Mouse (Mus musculus) heart, embryonic 14.5 days (tissue): ENCODE data around the gene Tbc1d5. TPM values are rescaled to one million over a fixed set of nuclear protein-coding genes. Genes with fewer than 3 reads are reported as not detected.

ENCODE experiments used
- ATAC-seq: fragments of 200-750 bp; cut with Nextera tagmentation; 2 replicates; pipeline ENCODE4 v1.8.0; 2017; ENCODE audit warnings: low read depth, moderate TSS enrichment; ENCODE audit not compliant: insufficient number of reproducible peaks, insufficient read depth, low FRiP score
- H3K27ac ChIP-seq, 2 experiments: fragments of 200-500 bp in 1 of 2; fragments of 300-500 bp in 1 of 2; sonication (generic) in 1 of 2; replicated peaks in 1 of 2; 2 replicates each; pipeline ENCODE4 v1.5.1; 2012 to 2014; ENCODE audit warnings: low read depth in 2 of 2, low read length in 2 of 2, control low read depth in 1 of 2, mild to moderate bottlenecking in 1 of 2, mixed read lengths in 1 of 2; ENCODE audit not compliant: control insufficient read depth in 1 of 2, insufficient read depth in 1 of 2
- H3K27me3 ChIP-seq: fragments of 300-500 bp; sonication (generic); 2 replicates; pipeline ENCODE4 v1.6.1; 2014; ENCODE audit warnings: mild to moderate bottlenecking, low read length, control low read depth; ENCODE audit not compliant: control insufficient read depth, insufficient read depth
- H3K36me3 ChIP-seq: fragments of 300-500 bp; sonication (generic); 2 replicates; pipeline ENCODE4 v1.6.1; 2014; ENCODE audit warnings: mild to moderate bottlenecking, control low read depth, low read length, mixed read lengths; ENCODE audit not compliant: control insufficient read depth, insufficient read depth
- H3K4me1 ChIP-seq, 2 experiments: fragments of 200-500 bp in 1 of 2; fragments of 300-500 bp in 1 of 2; sonication (generic) in 1 of 2; 2 replicates each; pipeline ENCODE4 v1.6.1; 2012 to 2014; ENCODE audit warnings: low read length in 2 of 2, control low read depth in 1 of 2, mixed read lengths in 1 of 2; ENCODE audit not compliant: control insufficient read depth in 2 of 2, insufficient read depth in 2 of 2
- H3K4me2 ChIP-seq: fragments of 300-500 bp; sonication (generic); 2 replicates; pipeline ENCODE4 v1.6.1; 2014; ENCODE audit warnings: mild to moderate bottlenecking, low read length
- H3K4me3 ChIP-seq, 2 experiments: fragments of 200-500 bp in 1 of 2; fragments of 300-500 bp in 1 of 2; sonication (generic) in 1 of 2; 2 replicates each; pipeline ENCODE4 v1.5.1; 2012 to 2014; ENCODE audit warnings: low read length in 2 of 2, mild to moderate bottlenecking in 2 of 2, control low read depth in 1 of 2, low read depth in 1 of 2, moderate library complexity in 1 of 2; ENCODE audit not compliant: control insufficient read depth in 1 of 2, insufficient read depth in 1 of 2
- H3K9ac ChIP-seq: fragments of 300-500 bp; sonication (generic); 2 replicates; pipeline ENCODE4 v1.6.1; 2014; ENCODE audit warnings: mild to moderate bottlenecking, low read length
- H3K9me3 ChIP-seq: fragments of 300-500 bp; sonication (generic); 2 replicates; pipeline ENCODE4 v1.6.1; 2016; ENCODE audit warnings: low read length, control low read depth; ENCODE audit not compliant: control insufficient read depth
- WGBS: fragments of 180-500 bp; shearing (Covaris S2); extraction: QIAGEN DNeasy Blood & Tissue Kit; methylation state at CpG from one replicate; pipeline ENCODE4 v1.1.7; 2014; 5-methylcytosine and 5-hydroxymethylcytosine counted together
- polyA plus RNA-seq: library from polyadenylated mRNA; unstranded; fragments of >200 nt; fragmentation: Nextera tagmentation; extraction: Ambion mirVana; gene quantifications from 2 replicates; pipeline ENCODE4 v1.2.1, GENCODE M21; 2014

Tbc1d5 gene
- polyA plus RNA-seq, 1 experiment from 2014 or later = 9.6 TPM

DNA sequence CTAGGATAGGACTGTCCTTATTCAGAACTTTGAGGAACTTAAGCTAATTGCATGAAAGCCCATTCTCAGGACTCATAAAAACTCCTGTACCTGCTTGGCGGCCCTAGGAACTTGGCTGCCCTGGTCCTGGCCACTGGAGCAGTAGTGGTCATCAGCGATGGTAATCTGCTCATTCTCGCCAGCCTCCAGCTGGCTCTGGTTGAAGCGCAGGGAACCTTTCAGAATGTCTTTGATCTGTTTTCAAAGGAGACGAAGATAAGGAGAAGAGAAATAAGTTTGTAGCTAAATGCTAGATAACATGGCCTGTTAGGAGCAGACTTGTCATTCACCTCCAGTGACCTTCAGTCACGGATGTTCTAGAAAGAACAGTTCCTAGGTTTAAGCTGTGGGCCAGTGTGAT lies 437.8 kb downstream of the Tbc1d5 start:
- H3K27ac ChIP-seq = no peak overlapping the region
- ATAC-seq = no peak
- peaks cover 10 to 14% of the 10 kb centered on the region in 2 experiments for H3K4me1 ChIP-seq
- no peak overlapping the region for H3K9ac ChIP-seq
- no peaks in the 10 kb centered on the region for H3K36me3 ChIP-seq
- no peaks in the 10 kb centered on the region for H3K9me3 ChIP-seq
- H3K4me3 ChIP-seq = no peak overlapping the region
- H3K27me3 ChIP-seq = no peaks in the 10 kb centered on the region
- H3K4me2 ChIP-seq = no peak overlapping the region
- WGBS = 55% methylated on average over 6 of the region's 6 CpGs

DNA sequence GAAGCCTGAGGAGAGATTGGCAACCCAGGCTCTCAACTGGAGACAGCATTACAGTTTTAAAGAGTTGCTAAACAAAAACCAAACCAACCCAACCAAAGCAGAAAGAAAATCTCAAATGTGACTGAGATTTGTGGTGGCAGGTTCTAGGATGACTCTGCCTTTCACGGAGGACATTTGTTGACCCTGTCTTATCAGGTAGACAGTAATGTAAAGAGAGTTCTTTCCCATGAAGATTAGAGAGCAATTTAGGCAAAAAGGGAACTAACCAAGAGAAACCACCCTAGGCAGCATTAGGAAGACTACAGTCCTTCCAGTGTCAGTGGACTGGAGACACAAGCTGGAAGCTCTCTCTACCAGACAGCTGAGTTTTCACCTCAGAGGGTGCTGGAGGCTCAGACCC lies 438.3 kb downstream of the Tbc1d5 start:
- H3K27me3 ChIP-seq = no peaks in the 10 kb centered on the region
- peaks cover 16 to 20% of the 10 kb centered on the region in 2 experiments for H3K4me1 ChIP-seq
- H3K9ac ChIP-seq = no peak overlapping the region
- 33% methylated on average over 1 of the region's 1 CpGs for WGBS
- H3K36me3 ChIP-seq = no peaks in the 10 kb centered on the region
- H3K4me2 ChIP-seq = no peak overlapping the region
- H3K9me3 ChIP-seq = no peaks in the 10 kb centered on the region
- ATAC-seq = no peak
- H3K4me3 ChIP-seq = no peak overlapping the region
- H3K27ac ChIP-seq = no peak overlapping the region

DNA sequence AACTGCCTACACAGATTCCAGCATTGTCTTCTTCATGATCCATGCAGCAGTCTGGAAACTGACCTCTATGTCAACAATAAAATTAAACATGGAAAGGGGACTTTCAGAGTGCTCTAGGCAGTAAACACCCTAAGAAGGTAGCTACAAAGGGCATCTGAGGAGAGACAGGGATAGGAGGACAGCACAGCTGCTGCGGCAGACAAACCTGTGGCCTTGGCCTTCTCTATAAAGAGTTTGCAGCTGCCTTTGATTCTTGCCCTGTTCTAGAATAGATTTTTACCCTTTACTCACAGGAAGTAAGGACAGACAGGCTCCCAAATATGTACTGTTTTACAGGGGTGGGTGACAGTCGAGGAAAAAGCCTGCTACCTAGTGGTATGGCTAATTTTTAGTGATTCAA lies 440.7 kb downstream of the Tbc1d5 start:
- Histone ChIP-seq H3K27me3 (no peaks in the 10 kb centered on the region), H3K4me3 (no peak overlapping the region), H3K4me2 (no peak overlapping the region), H3K4me1 (peaks cover 31 to 37% of the 10 kb centered on the region in 2 experiments), H3K9ac (no peak overlapping the region), H3K9me3 (no peaks in the 10 kb centered on the region), H3K36me3 (0 out of 2 replicates have a peak, but pooled peaks cover 3% of the 10 kb centered on the region), H3K27ac (no peak overlapping the region)
- 82% methylated on average over 2 of the region's 2 CpGs for WGBS
- no peak for ATAC-seq

DNA sequence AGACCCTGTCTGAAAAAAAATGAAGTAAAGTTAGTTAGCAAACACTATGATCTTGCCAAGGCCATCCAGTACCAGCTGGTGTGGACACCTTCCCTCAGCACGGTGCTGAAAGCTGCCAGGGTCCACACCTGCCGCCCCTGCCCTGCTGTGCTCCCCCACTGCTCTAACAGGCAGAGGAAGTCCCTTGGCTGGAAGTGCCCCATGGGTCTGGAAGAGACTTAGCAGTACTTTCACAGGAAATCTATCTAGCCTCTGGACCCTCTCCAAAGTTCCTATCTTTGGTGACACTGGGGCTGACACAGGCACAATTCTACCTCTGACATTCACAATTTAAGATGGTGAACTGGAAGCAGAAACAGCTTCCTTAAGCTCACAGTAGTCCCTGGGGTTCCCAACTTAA lies 442.1 kb downstream of the Tbc1d5 start:
- Histone ChIP-seq H3K36me3 (0 out of 2 replicates have a peak, but pooled peaks cover 3% of the 10 kb centered on the region), H3K27ac (peak overlapping the region; percentile 25 to 54; a peak in 2 of 4 replicates), H3K4me1 (peaks cover 31 to 40% of the 10 kb centered on the region in 2 experiments), H3K4me2 (no peak overlapping the region), H3K27me3 (no peaks in the 10 kb centered on the region), H3K9me3 (no peaks in the 10 kb centered on the region), H3K4me3 (no peak overlapping the region), H3K9ac (0 out of 2 replicates have a peak overlapping the region, but pooled peaks have one; percentile 3)
- 11% methylated on average over 2 of the region's 2 CpGs for WGBS
- ATAC-seq = no peak

DNA sequence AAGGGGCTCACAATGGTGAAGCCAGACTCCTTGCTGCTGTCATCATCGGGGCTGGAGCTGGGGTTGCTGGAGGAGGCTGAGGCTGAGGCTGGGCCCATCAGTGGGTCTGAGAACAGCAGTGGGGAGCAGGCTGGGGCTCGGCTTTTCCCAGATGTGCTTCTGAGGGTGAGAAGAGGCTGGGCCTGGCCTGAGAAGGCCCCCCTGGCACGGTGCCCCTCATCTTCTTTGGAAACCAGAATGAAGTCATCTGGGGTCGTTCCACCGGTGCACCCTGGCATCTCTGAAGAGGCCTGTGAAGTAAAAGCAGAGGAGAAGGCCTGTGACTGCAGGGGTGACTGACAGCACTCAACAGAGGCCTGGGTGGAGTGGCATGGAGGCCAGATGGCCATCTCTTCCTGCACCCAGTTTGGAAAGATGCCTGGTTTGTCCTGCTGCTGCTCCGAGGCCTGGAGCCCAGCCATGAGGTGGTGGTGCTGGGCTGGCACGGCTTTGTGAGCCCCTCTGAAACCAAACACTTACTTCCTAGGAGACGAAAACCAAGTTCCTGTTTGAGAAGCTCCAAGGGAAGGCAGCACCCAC lies 443.1 kb downstream of the Tbc1d5 start:
- Histone ChIP-seq H3K4me3 (no peak overlapping the region), H3K4me1 (peaks cover 31 to 40% of the 10 kb centered on the region in 2 experiments), H3K4me2 (peak overlapping the region; percentile 17; the same call in 1 of the 2 replicates), H3K36me3 (0 out of 2 replicates have a peak, but pooled peaks cover 3% of the 10 kb centered on the region), H3K27ac (peak overlapping the region; percentile 57 to 79), H3K9me3 (no peaks in the 10 kb centered on the region), H3K9ac (peak overlapping the region; percentile 22; the same call in 1 of the 2 replicates), H3K27me3 (no peaks in the 10 kb centered on the region)
- ATAC-seq = no peak
- WGBS = 44% methylated on average over 8 of the region's 8 CpGs

DNA sequence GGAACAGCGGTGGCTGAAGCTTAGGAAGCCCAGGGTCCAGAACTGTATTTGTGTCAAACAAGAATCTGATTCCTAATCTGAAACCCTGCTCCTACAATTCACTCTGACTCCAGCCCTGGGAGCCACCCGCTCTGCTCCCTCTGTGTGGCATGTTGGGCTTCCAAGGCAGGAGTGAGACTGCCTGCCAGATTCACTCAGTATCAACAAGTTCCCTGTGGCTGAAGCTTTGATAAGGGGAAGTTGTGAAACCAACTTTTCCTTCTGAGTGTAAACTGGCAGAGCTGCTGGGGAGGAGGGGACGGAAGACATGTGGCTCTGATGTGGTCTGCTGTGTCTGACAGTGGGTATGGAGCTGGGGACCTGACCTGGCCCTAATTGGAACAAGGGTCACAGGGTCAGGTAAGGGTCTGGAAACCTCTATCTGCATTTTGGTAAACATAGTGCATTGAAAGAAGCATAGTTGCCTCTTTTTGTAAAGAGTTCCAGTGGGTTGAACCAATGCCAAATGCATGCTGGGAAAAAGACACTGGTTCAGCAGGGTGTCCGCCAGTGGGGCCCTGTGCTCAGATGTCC lies 443.7 kb downstream of the Tbc1d5 start:
- peak; percentile 45; the same call in 1 of the 2 replicates for ATAC-seq
- 48% methylated on average over 4 of the region's 4 CpGs for WGBS
- Histone ChIP-seq H3K4me2 (peak overlapping the region; percentile 17; the same call in 1 of the 2 replicates), H3K27me3 (no peaks in the 10 kb centered on the region), H3K9me3 (no peaks in the 10 kb centered on the region), H3K4me3 (no peak overlapping the region), H3K4me1 (peaks cover 33 to 43% of the 10 kb centered on the region in 2 experiments), H3K9ac (peak overlapping the region; percentile 34; the same call in 1 of the 2 replicates), H3K27ac (peak overlapping the region; percentile 57 to 79), H3K36me3 (0 out of 2 replicates have a peak, but pooled peaks cover 3% of the 10 kb centered on the region)

DNA sequence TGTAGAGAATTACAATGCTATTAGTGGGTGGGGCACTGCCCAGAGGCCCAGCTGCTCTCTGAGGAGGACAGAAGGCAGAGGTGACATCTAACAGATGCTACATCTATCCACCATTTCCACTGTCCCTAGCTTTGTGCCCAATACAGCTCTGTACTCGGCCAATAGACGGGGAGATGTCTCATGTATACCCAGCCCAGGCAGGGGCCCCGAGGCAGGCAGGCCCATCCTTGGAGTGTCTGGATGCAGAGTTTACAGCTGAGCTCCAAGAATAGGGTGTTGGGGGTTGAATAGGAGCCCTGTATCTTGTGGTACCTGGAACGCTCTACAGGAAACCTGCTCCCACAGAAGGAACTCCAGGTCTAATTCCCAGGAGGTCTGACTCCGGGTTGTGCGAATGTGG lies 444.4 kb downstream of the Tbc1d5 start:
- H3K27ac ChIP-seq = peak overlapping the region in 1 of 2 experiments; percentile 79; a peak in 2 of 4 replicates
- no peak for ATAC-seq
- H3K4me2 ChIP-seq = no peak overlapping the region
- H3K9me3 ChIP-seq = no peaks in the 10 kb centered on the region
- 91% methylated on average over 6 of the region's 6 CpGs for WGBS
- H3K4me1 ChIP-seq = peaks cover 35 to 43% of the 10 kb centered on the region in 2 experiments
- H3K27me3 ChIP-seq = no peaks in the 10 kb centered on the region
- no peak overlapping the region for H3K9ac ChIP-seq
- no peak overlapping the region for H3K4me3 ChIP-seq
- H3K36me3 ChIP-seq = 0 out of 2 replicates have a peak, but pooled peaks cover 3% of the 10 kb centered on the region
